Mouse (Mus musculus) splenic B cell, adult 2 months (primary cell): ENCODE measurements at regions not wholly inside any gene's neighbourhood (a gene's known extent, or its start where the extent isn't known, plus 50 kb on each side); places are given as distances from the start of the nearest gene placed in this dataset.
"Not testable (repeated sequence)": the region's sequence is repeated elsewhere in the genome, so short reads cannot be mapped to it uniquely, and the experiment has no call there.

Experiments used
- DNase-seq: peaks from one replicate; pipeline ENCODE4 v3.0.0-alpha.2; 2011; ENCODE audit warnings: low read depth, low spot score
- H3K27me3 ChIP-seq: 2 replicates; pipeline ENCODE4 v1.6.1; 2012; ENCODE audit warnings: mild to moderate bottlenecking, low read length, moderate library complexity, mixed read lengths; ENCODE audit not compliant: control insufficient read depth, poor library complexity, insufficient read depth, severe bottlenecking
- H3K36me3 ChIP-seq: 2 replicates; pipeline ENCODE4 v1.6.1; 2012; ENCODE audit warnings: mild to moderate bottlenecking, low read length, moderate library complexity, mixed read lengths; ENCODE audit not compliant: control insufficient read depth, poor library complexity, insufficient read depth, severe bottlenecking

GRCm38 (mm10) chrX:159031927-159032326 is 178.2 kb upstream of the Rps6ka3 start:
- H3K27me3 ChIP-seq: no peaks in the 10 kb centered on the region
- DNase-seq: no peak
- H3K36me3 ChIP-seq: no peaks in the 10 kb centered on the region

DNA sequence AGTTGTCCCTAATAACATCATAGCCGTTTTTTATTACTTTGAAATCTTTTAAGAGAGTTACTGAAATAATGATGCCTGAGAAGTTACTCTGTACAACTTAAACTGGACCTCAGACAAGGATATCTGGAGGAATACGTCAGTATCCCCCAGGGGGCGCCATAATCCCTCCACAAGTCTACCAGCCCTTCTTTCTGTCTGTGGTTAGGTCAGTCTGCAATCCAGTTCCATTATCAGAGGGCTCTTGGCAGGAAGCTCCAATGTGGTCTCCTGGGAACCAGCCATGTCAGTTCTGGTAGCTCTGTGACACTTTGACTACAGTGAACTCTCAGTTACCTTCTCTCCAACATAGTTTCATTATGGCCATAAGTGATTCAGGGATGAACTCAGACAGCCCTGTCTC is 166.7 kb upstream of the Rps6ka3 start:
- H3K27me3 ChIP-seq: no peaks in the 10 kb centered on the region
- peak; percentile 81 for DNase-seq
- H3K36me3 ChIP-seq: no peaks in the 10 kb centered on the region

DNA sequence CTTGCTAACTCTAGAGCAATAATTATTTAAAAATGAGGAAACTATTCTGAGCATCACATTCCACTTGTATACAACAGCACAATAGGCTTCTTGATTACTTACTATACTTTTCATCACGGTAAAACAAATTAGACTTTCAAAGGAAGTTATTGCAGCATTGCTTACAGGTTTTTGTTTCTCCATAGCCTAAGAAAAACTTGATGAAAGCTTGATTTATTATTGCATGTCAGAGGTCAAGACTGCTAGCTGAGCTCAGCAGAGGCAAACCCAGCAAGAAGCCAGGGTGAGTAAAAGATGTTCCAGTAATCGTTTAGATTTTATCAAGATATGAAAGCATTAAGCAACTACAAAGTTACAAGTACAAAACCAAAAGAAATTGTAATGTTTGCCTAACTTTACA is 162.2 kb upstream of the Rps6ka3 start:
- Histone ChIP-seq H3K36me3 (no peaks in the 10 kb centered on the region), H3K27me3 (no peaks in the 10 kb centered on the region)
- DNase-seq: no peak

DNA sequence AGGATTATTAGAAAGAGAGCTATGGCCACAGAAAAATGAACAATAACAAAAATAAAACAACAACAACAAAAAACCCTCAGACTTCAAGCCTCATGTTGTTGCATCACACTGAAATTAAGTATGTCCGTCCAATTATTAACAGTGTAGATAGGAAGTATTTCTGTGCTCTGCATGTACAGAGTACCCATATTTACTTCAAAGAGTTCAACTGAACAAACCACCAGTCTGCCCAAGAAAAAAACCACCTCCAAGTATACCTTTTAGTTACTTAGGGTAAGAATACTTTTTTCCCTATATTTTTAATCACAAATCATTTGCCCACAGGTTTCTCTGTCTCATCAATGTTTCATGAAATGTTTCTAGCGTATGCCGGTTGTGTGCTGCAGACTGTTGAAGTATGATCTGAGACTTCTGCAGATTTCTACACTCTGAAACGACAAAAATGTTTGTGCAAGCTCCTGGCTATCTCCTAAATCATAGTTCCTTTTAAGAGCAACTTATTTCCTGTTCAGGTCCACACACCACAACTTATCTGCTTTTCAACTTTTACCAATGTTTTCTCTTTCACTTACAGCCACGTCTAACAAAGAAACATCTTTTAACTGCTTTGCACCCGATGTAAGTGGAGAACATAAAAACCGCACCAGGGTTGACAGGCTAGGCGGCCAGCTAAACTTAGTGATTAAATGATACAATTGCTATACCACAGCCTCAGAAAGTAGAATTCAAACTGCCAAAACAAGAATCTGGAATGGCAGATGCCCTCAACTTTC is 154.2 kb upstream of the Rps6ka3 start:
- DNase-seq: no peak
- H3K36me3 ChIP-seq: no peaks in the 10 kb centered on the region
- no peaks in the 10 kb centered on the region for H3K27me3 ChIP-seq

- Histone ChIP-seq H3K27me3 (no peaks in the 10 kb centered on the region), H3K36me3 (no peaks in the 10 kb centered on the region)
- DNase-seq: no peak
Measured at GRCm38 (mm10) chrX:159056462-159056805, 153.7 kb upstream of the Rps6ka3 start.

GRCm38 (mm10) chrX:159058931-159059330 is 151.2 kb upstream of the Rps6ka3 start:
- H3K36me3 ChIP-seq: no peaks in the 10 kb centered on the region
- DNase-seq: no peak
- H3K27me3 ChIP-seq: no peaks in the 10 kb centered on the region

- Histone ChIP-seq H3K27me3 (no peaks in the 10 kb centered on the region), H3K36me3 (no peaks in the 10 kb centered on the region)
- DNase-seq: no peak
Measured at GRCm38 (mm10) chrX:159061322-159061721, 148.8 kb upstream of the Rps6ka3 start.

- DNase-seq: no peak
- Histone ChIP-seq H3K27me3 (no peaks in the 10 kb centered on the region), H3K36me3 (no peaks in the 10 kb centered on the region)
Measured at GRCm38 (mm10) chrX:159066212-159066611, 143.9 kb upstream of the Rps6ka3 start.

DNA sequence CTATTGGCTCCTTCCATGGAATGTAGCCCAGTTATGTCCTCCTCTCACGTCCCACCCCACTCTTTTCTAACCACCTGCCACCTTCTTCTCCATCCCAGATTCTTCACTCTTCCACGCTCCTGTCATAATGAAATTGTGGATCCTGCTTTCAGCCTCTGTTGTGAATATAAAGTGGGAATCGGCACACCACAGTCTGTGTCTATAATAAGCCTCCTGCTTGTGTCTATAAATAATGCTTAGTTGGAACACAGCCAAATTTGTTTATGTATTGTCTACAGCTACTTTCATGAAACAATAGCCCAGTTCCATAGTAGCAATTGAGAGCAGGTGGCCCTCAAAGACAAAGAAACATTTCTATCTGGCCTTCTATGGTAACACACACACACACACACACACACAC is 137.5 kb upstream of the Rps6ka3 start:
- Histone ChIP-seq H3K27me3 (no peaks in the 10 kb centered on the region), H3K36me3 (no peaks in the 10 kb centered on the region)
- no peak for DNase-seq

DNA sequence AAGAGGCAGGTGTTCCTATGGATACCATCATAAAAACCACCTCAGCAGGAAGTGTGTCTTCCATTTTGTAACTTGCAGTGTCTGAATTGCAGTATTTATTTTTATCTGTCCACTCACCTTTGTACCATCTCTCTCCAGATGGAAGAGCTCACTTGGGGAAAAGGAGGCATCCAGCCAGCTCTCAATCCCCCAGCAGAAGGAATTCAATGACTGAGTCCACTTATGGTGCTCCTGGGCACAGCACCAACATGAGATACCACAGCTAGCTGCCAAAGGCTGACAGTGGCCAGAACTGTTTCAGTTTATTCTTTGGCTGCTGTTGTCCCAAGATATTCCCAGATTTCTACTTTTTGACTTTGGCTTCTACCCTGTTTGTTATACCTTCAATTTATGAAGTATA is 136.6 kb upstream of the Rps6ka3 start:
- no peak for DNase-seq
- no peaks in the 10 kb centered on the region for H3K27me3 ChIP-seq
- no peaks in the 10 kb centered on the region for H3K36me3 ChIP-seq

DNA sequence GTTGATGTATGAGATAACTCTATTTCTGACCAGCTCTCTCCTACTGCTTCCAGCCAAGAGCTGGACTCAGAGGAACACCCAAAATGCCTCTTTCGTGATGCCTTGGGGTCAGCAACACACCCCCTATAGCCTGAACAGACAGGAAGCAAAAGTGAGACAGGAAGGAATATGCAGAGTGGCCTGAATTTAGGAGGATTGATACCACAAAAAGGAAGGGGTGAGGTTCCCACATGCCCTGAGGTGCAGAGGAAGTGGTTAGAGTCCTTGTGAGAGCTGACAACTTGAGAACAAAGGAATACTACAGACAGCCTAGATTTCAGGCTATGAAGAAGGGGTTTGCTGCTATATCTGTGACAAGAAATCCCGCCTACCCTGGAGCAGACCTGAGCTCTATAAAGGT is 129.6 kb upstream of the Rps6ka3 start:
- peak; percentile 6 for DNase-seq
- Histone ChIP-seq H3K36me3 (no peaks in the 10 kb centered on the region), H3K27me3 (no peaks in the 10 kb centered on the region)

DNA sequence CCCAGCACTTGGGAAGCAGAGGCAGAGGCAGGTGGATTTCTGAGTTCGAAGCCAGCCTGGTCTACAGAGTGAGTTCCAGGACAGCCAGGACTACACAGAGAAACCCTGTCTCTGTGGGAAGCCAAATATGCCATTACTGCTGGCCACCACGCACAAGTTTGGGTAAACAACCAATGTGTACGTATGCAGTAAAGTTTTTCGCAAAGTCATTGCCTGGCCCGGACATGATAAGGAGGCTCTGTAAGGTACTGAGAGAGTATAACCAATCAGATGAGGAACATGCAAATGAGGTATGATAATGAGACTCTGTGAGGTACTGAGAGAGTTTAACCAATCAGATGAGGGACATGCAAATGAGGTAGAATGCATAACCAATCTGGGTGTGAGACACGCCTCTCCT is 99.5 kb upstream of the Rps6ka3 start:
- H3K36me3 ChIP-seq, DNase-seq, H3K27me3 ChIP-seq: not testable (repeated sequence)

DNA sequence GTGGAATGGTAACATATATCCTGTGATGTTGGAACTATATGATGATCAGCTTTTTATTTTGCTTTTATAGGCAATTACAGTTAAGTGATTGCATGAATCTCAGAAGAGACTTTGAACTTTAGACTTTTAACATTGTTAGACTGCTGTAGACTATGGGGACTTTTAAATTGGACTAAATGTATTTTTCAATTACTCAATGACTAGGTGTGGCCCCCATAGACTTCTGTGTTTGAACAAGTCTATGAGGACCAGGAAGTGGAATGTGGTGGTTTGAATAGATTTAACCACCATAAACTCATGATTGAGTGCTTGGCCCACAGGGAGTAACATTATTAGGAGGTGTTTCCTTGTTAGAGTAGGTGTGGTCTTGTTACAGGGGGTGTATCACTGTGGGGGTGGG is 93.9 kb upstream of the Rps6ka3 start:
- no peak for DNase-seq
- no peaks in the 10 kb centered on the region for H3K27me3 ChIP-seq
- H3K36me3 ChIP-seq: no peaks in the 10 kb centered on the region

DNA sequence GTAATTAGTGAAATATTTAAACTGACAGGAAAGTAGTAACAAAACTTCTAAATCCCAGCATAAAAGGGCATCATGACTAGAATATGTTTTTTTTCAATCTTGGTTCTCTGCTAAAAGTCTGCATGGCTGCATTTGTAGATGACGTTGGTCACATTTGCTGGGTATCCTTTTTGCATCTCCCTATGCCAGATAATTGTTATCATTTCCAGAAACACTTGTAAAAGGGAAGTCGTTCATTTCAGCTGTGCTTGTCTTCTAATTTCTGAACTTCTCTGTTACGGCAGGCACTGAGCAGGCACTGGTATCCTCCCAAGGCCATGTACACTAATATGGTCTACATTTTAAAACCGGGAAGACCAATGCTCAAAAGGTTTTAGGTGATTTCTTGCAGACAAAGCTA is 69.6 kb upstream of the Rps6ka3 start:
- Histone ChIP-seq H3K36me3 (no peaks in the 10 kb centered on the region), H3K27me3 (no peaks in the 10 kb centered on the region)
- no peak for DNase-seq

DNA sequence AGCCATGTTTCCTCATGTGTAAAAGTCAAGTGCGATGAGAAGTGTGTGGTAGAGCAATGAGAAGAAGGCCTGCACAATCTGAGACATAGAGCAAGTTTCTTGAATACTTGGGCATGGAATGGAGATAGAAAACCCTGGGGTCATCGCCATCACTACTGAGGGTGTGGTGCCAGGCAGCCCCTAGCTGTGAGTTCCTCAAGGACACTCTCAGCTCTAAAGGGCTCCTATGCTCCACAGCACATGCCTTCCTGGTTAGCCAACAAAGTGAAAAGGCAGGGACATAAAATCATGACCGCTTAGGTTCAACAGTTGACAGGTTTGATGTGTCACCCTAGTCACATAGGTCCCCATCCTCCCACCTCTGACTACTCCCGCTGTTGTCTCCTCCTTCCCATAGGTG is 66.8 kb upstream of the Rps6ka3 start:
- Histone ChIP-seq H3K36me3 (no peaks in the 10 kb centered on the region), H3K27me3 (no peaks in the 10 kb centered on the region)
- no peak for DNase-seq

DNA sequence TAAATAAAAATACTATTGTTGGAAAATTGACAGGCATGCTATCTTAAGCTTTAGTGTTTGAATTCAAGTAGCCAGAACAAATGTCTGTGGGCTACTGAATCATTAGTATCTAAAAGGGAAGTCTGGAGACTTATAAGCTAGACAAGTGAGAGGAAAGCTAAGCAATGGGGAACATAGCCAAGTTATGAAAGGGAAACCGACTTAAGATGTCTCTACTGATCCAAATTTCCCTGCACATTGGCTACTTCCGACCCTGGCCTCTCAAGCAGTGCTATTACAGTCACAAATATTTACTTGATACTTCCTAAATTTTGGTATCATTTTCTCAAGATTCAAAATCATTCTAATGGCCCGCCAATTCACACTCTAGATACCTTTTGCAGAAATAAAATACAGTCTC is 65.4 kb upstream of the Rps6ka3 start:
- no peak for DNase-seq
- H3K27me3 ChIP-seq: no peaks in the 10 kb centered on the region
- no peaks in the 10 kb centered on the region for H3K36me3 ChIP-seq
